Mouse (Mus musculus) olfactory bulb, adult 2 months (tissue): ENCODE measurements at regions not wholly inside any gene's neighbourhood (a gene's known extent, or its start where the extent isn't known, plus 50 kb on each side); places are given as distances from the start of the nearest gene placed in this dataset.

Source experiments
- CTCF ChIP-seq: fragments of 200-500 bp; IDR thresholded peaks from 2 replicates; pipeline ENCODE4 v1.5.1; 2012; ENCODE audit warnings: low read depth, mild to moderate bottlenecking, low read length, moderate library complexity; ENCODE audit not compliant: insufficient read depth
- POLR2A ChIP-seq: fragments of 200-500 bp; IDR thresholded peaks from 2 replicates; pipeline ENCODE4 v1.6.1; 2012; ENCODE audit warnings: mild to moderate bottlenecking, low read depth, low read length, moderate library complexity; ENCODE audit not compliant: insufficient read depth

DNA sequence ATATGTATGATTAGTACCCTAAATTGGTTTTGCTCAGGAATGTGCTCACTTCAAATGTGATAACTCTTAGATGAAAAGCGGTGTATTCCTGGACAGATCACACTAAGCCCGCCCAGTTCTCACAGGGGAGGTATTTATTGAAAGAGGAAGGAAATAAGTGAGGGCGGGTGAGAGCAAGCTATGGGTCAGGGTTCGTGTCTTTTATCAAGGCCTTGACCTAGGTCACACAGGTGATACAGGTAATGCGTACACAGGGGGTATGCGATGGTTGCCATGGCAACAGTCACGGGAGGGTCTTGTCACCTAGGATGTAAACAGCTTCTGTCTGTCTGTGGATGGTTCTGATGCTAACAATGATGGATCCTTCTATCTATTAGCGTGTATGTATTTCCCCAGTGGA is 68.7 kb downstream of the Phlda1 start:
- TF ChIP-seq CTCF (no peak), POLR2A (no peak)
